Mouse (Mus musculus) CH12.LX (cell line): ENCODE results near the gene Gm20388.

Experiments used
- CHD1 ChIP-seq: IDR thresholded peaks from 2 replicates; pipeline ENCODE4 v1.6.1; 2012; ENCODE audit warnings: low read depth, low read length, improper control_type of control experiment, inconsistent platforms
- CTCF ChIP-seq, 2 experiments: IDR thresholded peaks in 1 of 2; conservative IDR thresholded peaks in 1 of 2; 2 replicates each; pipeline ENCODE4 v1.5.1; 2011 to 2012; ENCODE audit warnings: low read depth in 2 of 2, low read length in 2 of 2, improper control_type of control experiment in 1 of 2, inconsistent platforms in 1 of 2, mild to moderate bottlenecking in 1 of 2, moderate library complexity in 1 of 2
- E2F4 ChIP-seq: IDR thresholded peaks from 2 replicates; pipeline ENCODE4 v1.6.1; 2011; ENCODE audit warnings: low read depth, low read length, improper control_type of control experiment; ENCODE audit not compliant: insufficient replicate concordance
- EP300 ChIP-seq: IDR thresholded peaks from 2 replicates; pipeline ENCODE4 v1.6.1; 2011; ENCODE audit warnings: low read length, improper control_type of control experiment
- KAT2A ChIP-seq: IDR thresholded peaks from 2 replicates; pipeline ENCODE4 v1.6.1; 2012; ENCODE audit warnings: low read length, improper control_type of control experiment, inconsistent platforms; ENCODE audit not compliant: insufficient replicate concordance
- MAX ChIP-seq: IDR thresholded peaks from 2 replicates; pipeline ENCODE4 v1.6.1; 2011; ENCODE audit warnings: low read length, improper control_type of control experiment
- MYC ChIP-seq: IDR thresholded peaks from 2 replicates; pipeline ENCODE4 v1.6.1; 2011; ENCODE audit warnings: low read depth, mild to moderate bottlenecking, improper control_type of control experiment, low read length
- NRF1 ChIP-seq: IDR thresholded peaks from 2 replicates; pipeline ENCODE4 v1.6.1; 2014; ENCODE audit warnings: low read depth, mild to moderate bottlenecking, inconsistent platforms, low read length, improper control_type of control experiment, moderate library complexity
- POLR2A ChIP-seq: IDR thresholded peaks from 2 replicates; pipeline ENCODE4 v1.6.1; 2011; ENCODE audit warnings: low read depth, mild to moderate bottlenecking, improper control_type of control experiment, low read length
- UBTF ChIP-seq: IDR thresholded peaks from 2 replicates; pipeline ENCODE4 v1.6.1; 2012; ENCODE audit warnings: low read depth, mild to moderate bottlenecking, inconsistent platforms, low read length, improper control_type of control experiment, moderate library complexity
- ZC3H11A ChIP-seq: IDR thresholded peaks from 2 replicates; pipeline ENCODE4 v1.6.1; 2012; ENCODE audit warnings: low read depth, mild to moderate bottlenecking, inconsistent platforms, low read length, improper control_type of control experiment

DNA sequence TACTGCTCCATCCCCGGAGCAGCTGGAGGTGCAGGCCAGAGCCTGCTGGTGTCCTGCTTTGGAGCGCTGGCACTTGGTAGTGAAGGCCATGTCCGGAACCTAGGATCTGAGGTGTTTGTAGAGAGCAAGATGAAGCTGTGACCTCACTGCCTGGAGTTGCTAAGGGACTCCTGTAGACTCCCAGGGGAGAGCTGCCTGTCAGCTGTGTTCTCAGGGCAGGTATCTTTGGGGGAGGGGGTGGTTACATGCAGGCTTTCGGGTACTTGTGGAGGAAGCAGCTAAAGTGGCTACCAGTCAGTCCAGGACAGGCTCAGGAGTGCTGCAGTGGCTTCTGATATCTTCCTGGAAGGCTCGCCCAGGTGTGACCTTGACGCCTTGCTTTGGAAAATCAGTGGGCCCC is 4328.7 kb downstream of the Gm20388 start:
- TF ChIP-seq EP300 (no peak), CTCF (conservative IDR thresholded peaks at IDR 0.05 in 1 of 2, IDR thresholded peaks at IDR 0.05 in 1 of 2; ENCODE audit: low read depth in 2 of 2, low read length in 2 of 2) (no peak), MYC (no peak), KAT2A (0 out of 2 replicates have a peak, but pooled peaks have one; percentile 25), POLR2A (no peak), CHD1 (no peak), MAX (no peak), NRF1 (no peak), ZC3H11A (no peak), E2F4 (no peak), UBTF (no peak)
